Mouse (Mus musculus) heart, postnatal 14 days (tissue): ENCODE measurements around the gene Abcc10. TPM values are rescaled to one million over a fixed set of nuclear protein-coding genes. Genes with fewer than 3 reads are reported as not detected.
A peak's percentile ranks its signal among the peaks of the same experiment; 100 is the strongest.

Source experiments
- DNase-seq, 2 experiments: peaks; one replicate each; pipeline ENCODE4 v3.0.0; 2021 to 2022
- intact Hi-C: fragments of 180-260 bp; cut with DNase I; formaldehyde crosslinking; loops from one replicate; pipeline ENCODE4 v1.15.1; 2025
- total RNA-seq, 2 experiments: library from RNA; stranded (reverse); gene quantifications; 2 replicates each; pipeline ENCODE4 v1.2.3; 2021

The Abcc10 gene
- total RNA-seq, 2 experiments from 2014 or later: 4.6 to 5.4 TPM

GRCm38 (mm10) chr17:46296601-46297000 lies 31.6 kb downstream of the Abcc10 start:
- intact Hi-C loops: loop anchor here (5.0 kb wide), 1 partner anchor 564 kb away; the partner anchor contains the start of gene 1600014C23Rik
- DNase-seq: no peak

- DNase-seq: peak; percentile 77 to 80
- intact Hi-C loops: no loop called here
Observed at GRCm38 (mm10) chr17:46287678-46288095, 40.5 kb downstream of the Abcc10 start.

GRCm38 (mm10) chr17:46285407-46285806 lies 42.7 kb downstream of the Abcc10 start:
- intact Hi-C loops: no loop called here
- no peak for DNase-seq

- intact Hi-C loops: no loop called here
- DNase-seq: no peak
Observed at GRCm38 (mm10) chr17:46284653-46285052, 43.5 kb downstream of the Abcc10 start.

GRCm38 (mm10) chr17:46283911-46284310 lies 44.2 kb downstream of the Abcc10 start:
- intact Hi-C loops: no loop called here
- no peak for DNase-seq

GRCm38 (mm10) chr17:46283140-46283539 lies 45.0 kb downstream of the Abcc10 start:
- DNase-seq: no peak

GRCm38 (mm10) chr17:46282483-46283123 lies 45.5 kb downstream of the Abcc10 start, which contains the start of gene Tjap1:
TSS of gene Tjap1 (minus strand) at chr17:46283026.
- intact Hi-C loops: no loop called here
- peak; percentile 89 to 91 for DNase-seq

More at GRCm38 (mm10) chr17:46283140-46283539, 45.0 kb downstream of the Abcc10 start:
- intact Hi-C loops: no loop called here

GRCm38 (mm10) chr17:46278011-46278765 lies 50.0 kb downstream of the Abcc10 start:
- intact Hi-C loops: no loop called here
- no peak for DNase-seq

GRCm38 (mm10) chr17:46277586-46277985 lies 50.6 kb downstream of the Abcc10 start:
- intact Hi-C loops: no loop called here
- DNase-seq: no peak

- intact Hi-C loops: no loop called here
- DNase-seq: no peak
Observed at GRCm38 (mm10) chr17:46275506-46275905, 52.6 kb downstream of the Abcc10 start.

GRCm38 (mm10) chr17:46275034-46275433 lies 53.1 kb downstream of the Abcc10 start:
- no peak for DNase-seq
- intact Hi-C loops: no loop called here

GRCm38 (mm10) chr17:46274465-46274864 lies 53.7 kb downstream of the Abcc10 start:
- no peak for DNase-seq
- intact Hi-C loops: no loop called here

GRCm38 (mm10) chr17:46273803-46274236 lies 54.3 kb downstream of the Abcc10 start:
- intact Hi-C loops: no loop called here
- no peak for DNase-seq

GRCm38 (mm10) chr17:46272675-46273074 lies 55.5 kb downstream of the Abcc10 start:
- peak; percentile 42 to 47 for DNase-seq
- intact Hi-C loops: no loop called here

GRCm38 (mm10) chr17:46272058-46272457 lies 56.1 kb downstream of the Abcc10 start:
- no peak for DNase-seq
- intact Hi-C loops: no loop called here

GRCm38 (mm10) chr17:46269771-46270534 lies 58.2 kb downstream of the Abcc10 start:
- DNase-seq: peak; percentile 57 to 75
- intact Hi-C loops: loop anchor here (5.0 kb wide), 1 partner anchor 117 kb away; no protein-coding TSS in a partner anchor

GRCm38 (mm10) chr17:46268026-46268720 lies 60.0 kb downstream of the Abcc10 start:
- no peak for DNase-seq
- intact Hi-C loops: loop anchor here (5.0 kb wide), 1 partner anchor 119 kb away; no protein-coding TSS in a partner anchor

- DNase-seq: no peak
- intact Hi-C loops: loop anchor here (5.0 kb wide), 1 partner anchor 120 kb away; no protein-coding TSS in a partner anchor
Observed at GRCm38 (mm10) chr17:46267511-46267910, 60.6 kb downstream of the Abcc10 start.

- no peak for DNase-seq
- intact Hi-C loops: loop anchor here (1.0 to 5.0 kb wide), 2 partner anchors 31 to 120 kb away; no protein-coding TSS in a partner anchor
Observed at GRCm38 (mm10) chr17:46266986-46267385, 61.2 kb downstream of the Abcc10 start.
